Mouse (Mus musculus) liver, adult (tissue): ENCODE measurements around the gene Polh.

Experiments used
- GATA4 ChIP-seq: IDR thresholded peaks from 2 replicates; pipeline ENCODE4 v1.6.1; 2014; ENCODE audit warnings: mild to moderate bottlenecking, low read length; ENCODE audit not compliant: insufficient replicate concordance

The Polh gene

DNA sequence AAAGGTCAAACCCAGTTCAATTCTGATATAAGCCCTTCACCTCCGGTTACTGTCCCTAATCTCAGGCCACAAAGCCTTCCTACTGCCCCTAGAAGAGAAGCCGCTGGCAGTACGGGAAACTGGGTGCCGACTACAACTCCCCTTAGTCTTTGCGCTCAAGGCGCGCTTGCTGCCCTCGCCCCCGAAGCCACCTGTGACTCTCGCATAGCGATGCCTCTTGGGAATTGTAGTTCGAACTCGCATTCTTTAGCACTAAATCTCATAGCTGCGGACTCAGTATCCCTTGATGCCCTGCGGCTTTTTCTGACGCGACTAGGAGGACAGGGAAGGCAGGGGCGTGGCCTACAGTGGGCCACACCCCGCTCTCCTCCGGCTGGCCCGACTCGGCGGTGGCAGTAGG lies 41.8 kb downstream of the Polh start, which contains the start of gene Gtpbp2:
Gtpbp2 (plus strand) TSS at position 347 of the 400 bp plus-strand sequence.
- peak; percentile 15; the same call in 1 of the 2 replicates for TF ChIP-seq GATA4

DNA sequence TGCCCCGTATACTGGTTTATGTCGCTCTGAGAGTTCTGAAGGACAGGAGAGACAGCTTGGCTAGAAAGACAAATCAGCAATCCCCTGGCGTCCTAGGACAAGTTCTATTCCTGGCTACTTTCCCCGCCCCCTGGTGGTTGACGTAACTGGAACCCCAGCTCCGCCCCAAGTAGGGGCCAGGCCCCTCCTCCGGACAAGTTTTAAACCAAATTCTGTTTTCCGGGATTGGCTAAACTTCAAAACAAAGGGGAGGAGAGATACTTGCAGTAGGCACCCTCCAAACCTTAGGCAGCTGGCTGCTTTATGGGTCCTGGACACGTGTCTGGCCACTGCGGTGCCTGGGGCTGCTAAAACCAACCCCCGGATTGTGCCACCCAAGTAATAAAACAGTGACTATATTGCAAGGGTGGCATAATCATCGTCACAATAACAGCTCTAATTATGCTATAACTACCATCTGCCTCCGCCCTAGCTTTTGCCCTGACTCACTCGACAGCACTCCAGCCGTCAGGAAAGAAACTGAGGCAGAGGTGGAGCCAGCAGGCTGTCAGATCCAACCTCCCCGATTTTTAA lies 42.3 kb downstream of the Polh start:
- TF ChIP-seq GATA4 = peak; percentile 26; the same call in 1 of the 2 replicates

DNA sequence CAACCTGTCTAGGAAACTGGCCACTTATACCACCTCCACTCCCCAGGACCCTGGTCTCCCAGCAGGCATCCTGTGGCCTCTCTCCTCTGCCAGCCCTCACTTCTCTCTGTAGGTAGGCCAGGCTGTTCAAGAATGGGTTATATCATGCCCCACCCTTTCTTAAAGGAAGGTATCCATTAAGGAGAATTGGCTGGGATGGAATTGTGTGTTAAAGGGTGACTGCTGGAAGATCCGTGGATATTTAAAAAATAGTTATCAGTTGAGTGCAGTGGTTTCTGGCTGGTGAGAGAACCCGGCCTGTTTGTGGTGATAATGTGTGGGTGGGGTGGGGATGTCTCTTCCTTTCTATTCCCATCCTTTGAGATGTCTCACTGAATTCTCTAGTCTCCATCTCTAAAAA lies 43.2 kb downstream of the Polh start:
- no peak for TF ChIP-seq GATA4

DNA sequence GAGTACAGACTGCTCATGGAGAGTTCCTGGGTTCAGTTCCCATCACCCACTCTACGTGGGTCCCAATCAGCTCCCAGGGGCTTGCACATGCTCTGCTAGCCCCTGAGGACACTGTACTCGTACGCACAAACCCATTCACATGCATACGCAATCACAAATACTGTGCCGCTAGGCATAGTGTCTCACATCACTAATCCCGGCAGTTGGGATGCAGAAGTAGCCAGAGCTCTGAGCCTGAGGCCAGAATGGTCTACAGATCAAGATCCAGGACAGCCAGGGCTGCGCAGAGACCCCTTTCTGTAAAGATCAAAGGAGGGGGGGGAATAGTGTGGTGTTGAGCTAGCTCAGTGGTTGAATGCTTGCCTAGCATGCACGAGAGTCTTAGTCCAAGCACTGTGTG lies 45.3 kb downstream of the Polh start:
- TF ChIP-seq GATA4 = no peak

DNA sequence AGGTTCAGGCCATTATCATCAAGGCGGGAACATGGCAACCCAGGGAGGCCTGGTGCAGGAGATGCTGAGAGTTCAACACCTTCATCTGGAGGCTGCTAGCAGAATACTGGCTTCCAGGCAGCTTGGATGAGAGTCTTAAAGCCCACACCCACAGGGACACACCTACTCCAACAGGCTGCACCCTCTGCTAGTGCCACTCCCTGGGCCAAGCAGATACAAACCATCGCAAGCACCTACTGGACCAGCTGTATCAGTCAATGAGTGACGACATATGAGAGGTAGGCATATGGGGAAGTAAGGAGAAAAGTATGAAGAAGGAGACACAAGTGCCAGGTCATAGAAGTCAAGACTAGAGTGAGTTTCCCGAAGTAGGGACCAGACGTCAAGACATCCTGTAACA lies 45.8 kb downstream of the Polh start:
- TF ChIP-seq GATA4 = no peak

DNA sequence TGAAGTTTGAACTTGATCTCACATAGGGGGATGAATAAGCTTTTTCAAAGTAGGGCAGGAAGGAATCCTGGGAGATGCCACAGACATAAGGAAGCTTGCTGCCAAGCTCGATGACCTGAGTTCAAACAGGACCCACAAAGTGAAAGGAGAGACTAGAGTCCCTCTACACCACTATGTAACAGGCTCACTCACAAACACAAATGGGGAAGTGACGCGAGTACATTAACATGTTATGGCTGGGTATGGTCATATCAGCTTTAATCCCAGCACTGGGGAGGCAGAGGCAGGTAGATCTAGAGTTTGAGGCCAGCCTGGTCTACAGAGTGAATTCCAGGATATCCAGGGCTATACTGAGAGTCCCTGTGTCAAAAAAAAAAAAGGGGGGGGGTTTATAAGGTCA lies 48.1 kb downstream of the Polh start:
- no peak for TF ChIP-seq GATA4

DNA sequence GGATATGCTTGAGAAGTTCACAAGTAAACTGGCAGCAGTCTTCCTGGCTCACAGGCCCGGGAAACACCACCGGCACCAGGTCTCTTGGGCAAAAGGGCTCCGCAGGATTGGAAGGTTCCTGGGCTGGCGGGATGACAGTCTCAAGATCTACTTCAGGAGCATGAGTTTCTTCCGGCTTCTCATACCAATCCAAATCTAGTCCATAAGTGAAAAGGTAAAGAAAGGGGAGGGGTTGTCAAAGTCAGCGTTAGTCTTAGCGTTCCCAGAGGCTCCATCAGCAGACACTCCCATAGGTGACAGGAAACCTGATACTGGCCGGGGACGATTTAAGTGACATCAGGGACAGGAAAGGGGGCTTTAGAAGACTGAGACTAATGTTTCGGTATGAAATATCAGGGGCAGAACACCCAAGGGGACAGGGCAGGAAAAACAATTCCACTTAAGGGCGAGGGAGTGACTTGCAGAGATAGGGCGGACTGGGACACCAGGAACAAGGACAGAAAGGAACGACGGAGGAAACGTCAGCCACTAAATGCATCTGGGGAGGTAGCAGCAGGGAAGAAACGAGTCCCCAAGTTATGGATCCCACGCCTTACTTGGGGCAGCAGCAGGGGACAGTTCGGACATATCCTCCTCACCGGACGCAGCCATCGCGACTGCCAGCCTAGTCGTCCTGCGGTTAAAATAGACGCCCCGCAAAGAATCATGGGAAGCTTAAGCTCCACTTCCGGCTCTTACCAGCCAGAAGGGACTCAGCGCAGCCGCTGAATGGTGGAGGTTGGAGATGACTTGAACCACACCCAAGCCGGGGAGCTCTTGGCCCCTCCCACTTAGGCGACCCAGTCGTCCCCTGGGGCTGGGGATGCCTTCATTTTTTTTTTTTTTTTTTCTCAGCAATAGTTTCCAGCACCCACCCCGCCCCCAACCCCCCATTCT lies 49.3 kb downstream of the Polh start, which contains the start of gene Mad2l1bp:
Mad2l1bp (minus strand) TSS at position 707 of the 936 bp plus-strand sequence.
- no peak for TF ChIP-seq GATA4

DNA sequence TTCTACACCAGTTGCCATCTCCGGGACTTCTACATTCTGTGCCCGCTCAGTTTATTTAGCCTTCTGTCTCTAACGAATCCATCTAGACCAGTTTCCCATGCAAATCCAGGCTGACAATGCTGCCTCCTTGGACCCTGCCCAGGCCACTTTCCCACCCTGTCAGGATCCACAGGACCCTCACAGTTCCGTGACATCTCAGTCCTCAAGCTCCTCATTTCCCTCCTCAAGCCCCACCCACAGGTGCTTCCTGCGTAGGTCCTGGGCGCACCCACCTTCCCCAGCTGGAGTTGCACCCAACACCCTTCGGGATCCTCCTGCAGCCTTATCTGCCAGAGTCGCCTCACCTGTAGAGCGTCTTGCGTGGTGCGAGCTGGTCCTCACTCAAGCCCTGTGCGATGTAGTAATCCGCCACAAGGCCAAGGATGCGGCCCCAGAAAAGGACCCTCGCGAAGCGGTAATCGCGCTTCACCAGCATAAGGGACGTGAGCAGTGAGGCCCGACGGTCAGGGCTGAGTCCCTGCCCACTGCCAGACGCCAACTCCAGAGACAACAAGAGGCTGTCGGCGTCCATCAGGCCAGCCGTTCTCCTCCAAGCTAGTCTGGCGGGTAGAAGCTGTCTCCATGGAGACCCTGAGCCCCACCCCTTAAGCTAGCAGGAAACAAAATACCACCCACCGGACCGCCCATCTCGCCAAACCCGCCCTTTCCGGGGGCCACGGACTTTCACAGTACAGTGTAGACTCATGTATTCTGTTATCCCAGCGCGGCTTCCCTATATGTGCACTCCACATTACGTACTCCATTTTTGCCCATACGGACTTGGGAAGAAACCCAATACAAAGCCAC lies 58.6 kb downstream of the Polh start, which contains the start of gene Rsph9:
Rsph9 (minus strand) TSS at position 639 of the 846 bp plus-strand sequence.
- peak; percentile 20; the same call in 1 of the 2 replicates for TF ChIP-seq GATA4

DNA sequence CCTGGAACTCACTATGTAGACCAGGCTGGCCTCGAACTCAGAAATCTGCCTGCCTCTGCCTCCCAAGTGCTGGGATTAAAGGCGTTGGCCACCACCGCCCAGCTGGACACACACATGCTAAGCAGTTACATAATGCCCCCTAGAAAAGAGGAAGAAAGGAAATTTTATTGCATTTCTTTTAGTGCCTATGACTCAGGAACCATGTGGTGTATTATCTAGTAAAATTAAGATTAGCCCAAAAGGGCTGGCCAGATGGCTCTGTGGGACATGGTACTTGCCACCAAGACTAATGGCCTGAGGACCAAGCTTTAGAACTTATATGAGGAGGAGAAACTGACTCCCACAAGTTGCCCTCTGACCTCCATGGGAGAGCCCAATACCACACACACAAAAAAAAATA lies 62.6 kb downstream of the Polh start:
- TF ChIP-seq GATA4 = no peak

DNA sequence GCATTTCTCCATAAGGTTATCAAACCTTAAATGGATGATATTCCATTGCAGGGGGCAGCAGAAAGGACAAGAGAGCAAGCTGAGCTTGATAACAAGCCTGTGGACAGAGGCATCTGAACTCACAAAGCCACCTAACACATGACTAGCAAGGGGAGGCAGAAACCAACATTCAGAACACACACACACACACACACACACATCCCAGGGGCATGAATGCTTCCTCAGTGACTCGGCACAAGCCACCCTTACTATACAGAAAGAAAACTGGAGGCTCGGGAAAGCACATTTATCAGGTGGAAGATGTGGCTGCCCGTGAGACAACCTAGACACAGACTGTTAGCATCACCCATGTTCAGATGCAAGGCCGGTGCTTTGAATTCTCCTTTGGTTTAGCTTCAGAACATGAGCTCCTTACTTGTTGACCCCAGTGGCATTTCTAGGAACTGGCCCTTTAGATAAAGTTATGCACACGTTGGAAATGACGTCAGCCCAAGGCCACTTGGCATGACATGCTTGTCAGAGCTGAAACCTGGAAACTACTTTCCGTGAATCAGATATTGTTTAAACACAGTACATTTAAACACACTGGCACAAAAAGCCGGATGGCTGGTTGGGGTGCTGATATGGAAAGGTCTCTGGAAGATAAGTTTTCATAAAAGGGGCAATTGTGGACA lies 63.7 kb downstream of the Polh start:
- no peak for TF ChIP-seq GATA4

DNA sequence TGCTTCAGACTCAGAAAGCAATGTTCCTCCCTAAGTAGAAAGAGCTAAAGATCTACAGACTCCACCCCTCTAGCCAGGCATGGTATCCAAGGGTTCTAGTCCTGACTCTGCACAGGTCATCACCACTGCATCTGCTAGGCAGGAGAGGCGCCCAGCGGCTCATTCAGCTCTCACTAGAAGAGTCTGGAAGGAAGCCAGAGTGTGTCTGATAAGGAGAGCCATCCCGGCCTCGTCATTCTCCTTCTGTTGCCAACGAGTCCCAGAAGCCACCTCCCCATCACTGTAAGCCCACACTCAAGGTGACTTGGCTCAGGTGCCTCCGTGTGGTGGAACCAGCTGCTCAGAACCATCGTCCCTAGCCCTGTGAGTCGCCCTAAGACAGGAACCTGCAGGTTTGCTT lies 69.6 kb downstream of the Polh start:
- no peak for TF ChIP-seq GATA4

DNA sequence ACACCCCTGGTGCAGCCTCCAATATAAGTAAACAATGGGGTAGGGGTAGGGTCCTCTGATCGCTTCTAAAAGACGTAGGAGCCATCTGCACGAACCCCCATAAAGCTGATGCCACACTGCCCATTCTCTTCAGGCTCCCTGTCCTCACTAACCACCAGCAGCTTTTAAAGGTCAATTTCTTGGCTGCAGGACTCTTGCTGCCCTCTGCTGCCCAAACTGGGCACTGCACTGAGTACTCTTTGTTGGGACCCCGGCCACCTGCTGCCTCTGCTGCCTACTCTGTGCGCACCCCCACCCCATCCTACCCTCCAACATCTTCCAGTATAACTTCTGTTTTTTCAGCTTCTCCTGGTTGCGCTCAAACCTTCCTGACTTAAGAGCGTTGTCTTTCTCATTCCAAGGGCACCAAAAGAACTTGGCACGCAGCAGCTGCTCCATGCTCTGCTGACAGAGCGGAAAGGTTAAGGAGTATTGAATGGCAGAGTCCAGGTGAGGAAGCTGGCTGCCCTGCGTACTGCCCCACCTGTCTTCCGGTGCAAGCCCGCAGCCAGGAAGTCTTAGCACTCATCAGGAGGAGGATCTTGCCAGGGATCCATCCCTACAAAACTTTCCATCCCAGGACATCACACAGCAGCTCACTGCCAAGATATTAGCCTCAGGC lies 70.3 kb downstream of the Polh start:
- no peak for TF ChIP-seq GATA4

DNA sequence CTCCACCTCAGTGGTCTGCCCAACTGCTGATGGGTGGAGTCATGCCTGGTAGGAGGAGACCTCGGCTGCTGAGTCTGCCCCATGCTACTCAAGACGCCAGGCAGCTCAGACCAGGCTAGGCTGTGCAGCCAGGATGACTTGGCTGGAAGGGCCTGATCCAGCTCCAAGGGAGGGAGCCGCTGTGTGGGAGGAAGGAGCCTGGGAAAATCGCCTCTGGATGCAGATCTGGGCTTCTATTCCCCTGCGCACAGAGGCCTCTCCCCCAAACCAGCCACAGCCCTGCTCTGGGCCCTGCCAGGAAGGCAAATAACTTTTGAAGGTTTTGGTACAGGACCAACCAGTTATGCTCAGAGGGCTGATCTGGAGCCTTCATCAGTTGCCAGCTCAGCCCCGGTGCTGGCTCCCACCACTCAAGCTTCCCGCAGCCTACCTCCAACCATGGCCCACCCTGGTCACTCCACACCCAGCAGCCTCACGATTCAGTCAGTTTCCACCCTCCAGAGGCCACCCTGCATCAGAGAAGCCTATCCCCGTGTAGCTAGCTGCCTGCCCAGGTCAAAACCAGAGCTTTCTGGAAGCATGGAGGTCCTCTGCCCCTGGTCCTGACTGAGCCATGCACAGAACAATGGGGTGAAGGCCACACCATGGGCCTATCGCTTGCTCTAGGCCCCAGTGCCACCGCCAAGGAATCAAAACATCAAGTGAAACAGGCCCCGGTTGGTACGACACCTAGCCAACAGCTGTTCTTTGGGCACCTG lies 72.5 kb downstream of the Polh start:
- TF ChIP-seq GATA4 = no peak

DNA sequence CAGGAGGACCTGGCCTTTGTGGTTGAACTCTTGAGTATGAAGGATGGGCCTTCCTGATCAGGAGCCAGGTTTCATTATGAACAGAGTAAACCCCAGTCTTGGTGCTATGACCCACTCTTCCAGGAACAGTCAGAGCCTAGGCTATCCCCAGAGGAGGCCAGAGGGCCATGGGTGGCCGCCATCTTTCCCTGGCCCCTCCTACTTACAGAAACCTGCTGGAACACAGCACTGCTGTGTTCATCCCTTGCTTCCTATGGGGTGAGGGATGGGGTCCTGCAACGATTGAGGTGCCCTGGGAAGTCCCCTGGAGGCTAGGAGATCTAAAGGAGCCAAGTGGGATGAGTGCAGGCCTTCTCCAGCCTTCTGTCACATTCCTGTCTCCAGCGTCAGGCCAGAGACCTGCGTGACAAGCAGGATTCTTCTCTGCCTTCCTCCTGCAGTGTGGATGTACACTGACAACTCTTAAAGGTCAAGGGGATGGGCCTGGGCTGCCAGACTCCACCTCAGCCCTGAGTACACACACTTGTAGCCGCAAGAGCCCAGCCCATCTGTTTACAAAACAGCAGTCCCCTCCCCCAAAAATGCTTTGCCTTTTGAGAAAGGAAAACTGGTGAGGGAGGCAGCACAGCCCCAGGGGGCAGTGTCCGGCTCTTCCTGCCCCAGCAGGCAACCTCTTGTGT lies 74.5 kb downstream of the Polh start:
- TF ChIP-seq GATA4 = no peak
